Comparison of ENCODE assay signal across 24 mouse cellular contexts in the genomic region with DNA sequence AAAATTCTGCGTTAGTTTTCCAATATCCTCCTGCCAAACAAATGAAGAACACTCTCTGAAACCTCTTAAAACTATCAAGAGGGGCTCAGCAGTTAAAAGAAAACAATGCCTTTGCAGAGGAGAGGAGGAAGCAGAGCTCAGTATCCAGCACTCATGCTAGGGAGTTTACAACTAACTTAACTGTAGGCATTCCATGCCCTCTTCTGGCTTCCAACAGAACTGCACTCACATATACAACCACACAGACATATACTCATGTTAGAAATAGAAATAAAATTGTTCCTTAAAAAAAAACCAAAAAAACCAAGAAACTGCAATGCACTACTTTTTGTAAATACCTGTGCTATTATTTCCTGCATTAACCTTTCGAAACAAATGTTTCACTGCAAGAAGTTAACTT. TPM values are rescaled to one million over a fixed set of nuclear protein-coding genes. Genes with fewer than 3 reads are reported as not detected.
A peak's percentile ranks its signal among the peaks of the same experiment; 100 is the strongest.
DNase-seq lines count a peak whose midpoint lies in the region; ATAC-seq and TF ChIP-seq lines count a peak whose summit lies in the region.
"Had no signal": no experiment of that assay in that cellular context is flagged by ENCODE, and none has a peak within 500 bp of the region (broad histone marks: within the 10 kb centered on the region; RNA-seq: fewer than 3 reads in every experiment).

No protein-coding gene starts in this region.

- no peaks in the 10 kb centered on the region for H3K27me3 ChIP-seq in liver, postnatal 0 days (ENCODE audit: insufficient read depth, low read length)
- no peaks in the 10 kb centered on the region for H3K27me3 ChIP-seq in liver, embryonic 12.5 days (replicated peaks)
- H3K27me3 ChIP-seq in E14TG2a.4 (ENCODE audit: insufficient read depth, low read length) = no peaks in the 10 kb centered on the region
- H3K27me3 ChIP-seq in embryonic facial prominence, embryonic 10.5 days (replicated peaks; ENCODE audit: low read depth, poor library complexity, severe bottlenecking) = no peaks in the 10 kb centered on the region
- no peaks in the 10 kb centered on the region for H3K27me3 ChIP-seq in forebrain, embryonic 11.5 days (ENCODE audit: control insufficient read depth, insufficient read depth, low read length)
- H3K27me3 ChIP-seq: embryonic facial prominence, embryonic 13.5 days; heart, embryonic 15.5 days; lung, embryonic 15.5 days had no signal

- TF ChIP-seq CTCF in liver, postnatal 0 days (IDR thresholded peaks at IDR 0.05; ENCODE audit: low read depth) = peak; percentile 37
- TF ChIP-seq CTCF in E14TG2a.4 (conservative IDR thresholded peaks at IDR 0.05; ENCODE audit: low read length) = peak; percentile 69

- TF ChIP-seq EP300 in liver, postnatal 0 days (IDR thresholded peaks at IDR 0.05; ENCODE audit: low read depth) = no peak

- H3K9ac ChIP-seq in liver, postnatal 0 days (replicated peaks) = no peak overlapping the region
- no peak overlapping the region for H3K9ac ChIP-seq in liver, embryonic 12.5 days
- no peak overlapping the region for H3K9ac ChIP-seq in forebrain, embryonic 11.5 days (ENCODE audit: low read length)
- H3K9ac ChIP-seq: embryonic facial prominence, embryonic 13.5 days; heart, embryonic 15.5 days; lung, embryonic 15.5 days had no signal

- no peaks in the 10 kb centered on the region for H3K9me3 ChIP-seq in liver, postnatal 0 days (ENCODE audit: low read length)
- H3K9me3 ChIP-seq in liver, embryonic 12.5 days (replicated peaks) = no peaks in the 10 kb centered on the region
- no peaks in the 10 kb centered on the region for H3K9me3 ChIP-seq in E14TG2a.4 (ENCODE audit: low read length)
- H3K9me3 ChIP-seq in embryonic facial prominence, embryonic 10.5 days = no peaks in the 10 kb centered on the region
- H3K9me3 ChIP-seq in forebrain, embryonic 11.5 days (ENCODE audit: control insufficient read depth, low read length) = no peaks in the 10 kb centered on the region; the same call in 1 of the 2 replicates
- H3K9me3 ChIP-seq: embryonic facial prominence, embryonic 13.5 days; heart, embryonic 15.5 days; lung, embryonic 15.5 days had no signal

- H3K27ac ChIP-seq in liver, postnatal 0 days (ENCODE audit: low read depth) = no peak overlapping the region
- H3K27ac ChIP-seq in liver, embryonic 12.5 days = no peak overlapping the region
- no peak overlapping the region for H3K27ac ChIP-seq in embryonic facial prominence, embryonic 10.5 days (replicated peaks)
- H3K27ac ChIP-seq in forebrain, embryonic 11.5 days (ENCODE audit: low read depth, low read length) = no peak overlapping the region
- H3K27ac ChIP-seq: embryonic facial prominence, embryonic 13.5 days; heart, embryonic 15.5 days; left cerebral cortex, adult 2 months; lung, embryonic 15.5 days had no signal

- no peak overlapping the region for H3K4me2 ChIP-seq in liver, postnatal 0 days (ENCODE audit: low read depth, low read length)
- no peak overlapping the region for H3K4me2 ChIP-seq in liver, embryonic 12.5 days
- H3K4me2 ChIP-seq in forebrain, embryonic 11.5 days (ENCODE audit: low read depth, low read length, severe bottlenecking) = no peak overlapping the region
- H3K4me2 ChIP-seq: embryonic facial prominence, embryonic 13.5 days; heart, embryonic 15.5 days; lung, embryonic 15.5 days had no signal

- WGBS in liver, postnatal 0 days (ENCODE audit: insufficient replicate concordance) = 86% methylated on average over 2 of the region's 2 CpGs
- WGBS in liver, embryonic 12.5 days (ENCODE audit: insufficient replicate concordance) = 86% methylated on average over 2 of the region's 2 CpGs
- 91% methylated on average over 2 of the region's 2 CpGs for WGBS in embryonic facial prominence, embryonic 10.5 days
- WGBS in forebrain, embryonic 11.5 days = 89% methylated on average over 2 of the region's 2 CpGs

- no peak for ATAC-seq in CD4-positive, CD25-positive, alpha-beta regulatory T cell, adult 4 months
- no peak for ATAC-seq in liver, postnatal 0 days
- no peak for ATAC-seq in liver, embryonic 12.5 days
- ATAC-seq in forebrain, embryonic 11.5 days (replicated peaks; ENCODE audit: low FRiP score) = no peak
- ATAC-seq: hindbrain, embryonic 16.5 days; midbrain, embryonic 16.5 days had no signal

- DNase-seq in CD4-positive, CD25-positive, alpha-beta regulatory T cell, adult 2 months (ENCODE audit: low read depth, low spot score) = peak; percentile 5
- DNase-seq in liver, postnatal 0 days = no peak
- peak; percentile 58 for DNase-seq in ZHBTc4 (ENCODE audit: low read depth, low spot score)
- no peak for DNase-seq in embryonic facial prominence, embryonic 10.5 days (ENCODE audit: low spot score)
- DNase-seq in forebrain, embryonic 11.5 days (ENCODE audit: low spot score) = no peak
- DNase-seq: adrenal gland, adult 8-10 months; cerebellum, adult 9-10 months; gastrocnemius, postnatal 10 days; heart, adult 18-20 months; heart, postnatal 4 days; kidney, adult 2 months; kidney, postnatal 14 days; layer of hippocampus, adult 9-11 months; left cerebral cortex, postnatal 4 days; right cerebral cortex, postnatal 14 days had no signal

- H3K4me3 ChIP-seq in liver, postnatal 0 days (ENCODE audit: low read depth, low read length) = no peak overlapping the region
- no peak overlapping the region for H3K4me3 ChIP-seq in liver, embryonic 12.5 days
- H3K4me3 ChIP-seq in E14TG2a.4 (replicated peaks; ENCODE audit: low read length) = no peak overlapping the region
- no peak overlapping the region for H3K4me3 ChIP-seq in embryonic facial prominence, embryonic 10.5 days
- H3K4me3 ChIP-seq in forebrain, embryonic 11.5 days (ENCODE audit: low read depth, low read length) = no peak overlapping the region
- H3K4me3 ChIP-seq: embryonic facial prominence, embryonic 13.5 days; heart, embryonic 15.5 days; left cerebral cortex, adult 2 months; lung, embryonic 15.5 days had no signal

- no peaks in the 10 kb centered on the region for H3K4me1 ChIP-seq in liver, postnatal 0 days (ENCODE audit: insufficient read depth)
- H3K4me1 ChIP-seq in liver, embryonic 12.5 days = peaks cover 16% of the 10 kb centered on the region
- H3K4me1 ChIP-seq in E14TG2a.4 (replicated peaks; ENCODE audit: low read depth, low read length) = no peaks in the 10 kb centered on the region
- H3K4me1 ChIP-seq in embryonic facial prominence, embryonic 10.5 days = no peaks in the 10 kb centered on the region
- no peaks in the 10 kb centered on the region for H3K4me1 ChIP-seq in forebrain, embryonic 11.5 days (replicated peaks; ENCODE audit: control insufficient read depth, insufficient read depth, low read length)
- H3K4me1 ChIP-seq: embryonic facial prominence, embryonic 13.5 days; heart, embryonic 15.5 days; lung, embryonic 15.5 days had no signal

- H3K36me3 ChIP-seq in liver, postnatal 0 days (replicated peaks; ENCODE audit: insufficient read depth, low read length) = no peaks in the 10 kb centered on the region; the same call in 1 of the 2 replicates
- no peaks in the 10 kb centered on the region for H3K36me3 ChIP-seq in liver, embryonic 12.5 days
- no peaks in the 10 kb centered on the region for H3K36me3 ChIP-seq in E14TG2a.4 (ENCODE audit: insufficient read depth, low read length)
- H3K36me3 ChIP-seq in embryonic facial prominence, embryonic 10.5 days (replicated peaks) = peaks cover 13% of the 10 kb centered on the region; the same call in 1 of the 2 replicates
- no peaks in the 10 kb centered on the region for H3K36me3 ChIP-seq in forebrain, embryonic 11.5 days (ENCODE audit: control insufficient read depth, insufficient read depth, low read length)
- H3K36me3 ChIP-seq: embryonic facial prominence, embryonic 13.5 days; heart, embryonic 15.5 days; lung, embryonic 15.5 days had no signal

RNA-seq across cellular contexts. Expression of a gene that starts 12.7 kb away (rescaled TPM):
- 10 to 100 TPM in 1 of 2 experiments, 1 to 10 TPM in 1; 7.9 to 11.0 TPM for polyA plus RNA-seq in CD4-positive, CD25-positive, alpha-beta regulatory T cell, adult 4 months (2017; shearing (Covaris generic))
- polyA plus RNA-seq in liver, postnatal 0 days (2015; fragmentation: Nextera tagmentation; extraction: Ambion mirVana) = 4.6 and 5.6 TPM in 2 replicates
- polyA plus RNA-seq in liver, embryonic 12.5 days (2016; fragmentation: Nextera tagmentation; extraction: Ambion mirVana) = 11.6 and 13.1 TPM in 2 replicates
- polyA plus RNA-seq in embryonic facial prominence, embryonic 10.5 days (2016; fragmentation: Nextera tagmentation; extraction: Ambion mirVana) = 8.0 and 8.3 TPM in 2 replicates
- 8.5 and 11.0 TPM in 2 replicates for polyA plus RNA-seq in forebrain, embryonic 11.5 days (2014; fragmentation: Nextera tagmentation; extraction: Ambion mirVana)

Comparison
In these comparisons a context has a peak if more than half of its experiments do, and no peak if none do; other contexts are left out.
1. DNase-seq: peak in CD4-positive, CD25-positive, alpha-beta regulatory T cell, adult 2 months (single experiment) and ZHBTc4 (single experiment); none in liver, postnatal 0 days (single experiment), embryonic facial prominence, embryonic 10.5 days (single experiment) and forebrain, embryonic 11.5 days (single experiment).